Mouse (Mus musculus): ENCODE results near the gene Thra. TPM values are rescaled to one million over a fixed set of nuclear protein-coding genes. Genes with fewer than 3 reads are reported as not detected.
A peak's percentile ranks its signal among the peaks of the same experiment; 100 is the strongest.

The Thra gene
- total RNA-seq, 2 experiments from 2014 or later: 123 to 130 TPM

DNA sequence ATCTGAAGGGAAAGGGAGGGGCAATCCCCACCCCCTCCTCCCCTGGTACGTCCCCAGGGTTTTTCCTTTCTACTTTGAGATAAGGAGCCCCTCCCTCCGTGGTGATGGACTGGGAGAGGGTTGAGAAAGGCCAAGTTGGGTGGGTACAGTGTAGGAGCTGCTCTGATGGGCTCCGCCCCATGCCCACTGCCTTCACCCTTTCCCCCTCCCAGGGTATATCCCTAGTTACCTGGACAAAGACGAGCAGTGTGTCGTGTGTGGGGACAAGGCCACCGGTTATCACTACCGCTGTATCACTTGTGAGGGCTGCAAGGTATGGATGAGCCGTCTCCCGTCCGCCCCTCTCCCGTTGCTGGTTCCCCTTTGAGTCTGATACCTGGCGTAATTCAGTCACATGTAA is 16.3 kb downstream of the Thra start:
- intact Hi-C loops (cut with DNase I): no loop called here

GRCm38 (mm10) chr11:98761939-98762338 is 21.5 kb downstream of the Thra start:
- intact Hi-C loops (cut with DNase I): no loop called here
- DNase-seq: no peak

More for the DNA sequence above, 16.3 kb downstream of the Thra start:
- no peak for DNase-seq

DNA sequence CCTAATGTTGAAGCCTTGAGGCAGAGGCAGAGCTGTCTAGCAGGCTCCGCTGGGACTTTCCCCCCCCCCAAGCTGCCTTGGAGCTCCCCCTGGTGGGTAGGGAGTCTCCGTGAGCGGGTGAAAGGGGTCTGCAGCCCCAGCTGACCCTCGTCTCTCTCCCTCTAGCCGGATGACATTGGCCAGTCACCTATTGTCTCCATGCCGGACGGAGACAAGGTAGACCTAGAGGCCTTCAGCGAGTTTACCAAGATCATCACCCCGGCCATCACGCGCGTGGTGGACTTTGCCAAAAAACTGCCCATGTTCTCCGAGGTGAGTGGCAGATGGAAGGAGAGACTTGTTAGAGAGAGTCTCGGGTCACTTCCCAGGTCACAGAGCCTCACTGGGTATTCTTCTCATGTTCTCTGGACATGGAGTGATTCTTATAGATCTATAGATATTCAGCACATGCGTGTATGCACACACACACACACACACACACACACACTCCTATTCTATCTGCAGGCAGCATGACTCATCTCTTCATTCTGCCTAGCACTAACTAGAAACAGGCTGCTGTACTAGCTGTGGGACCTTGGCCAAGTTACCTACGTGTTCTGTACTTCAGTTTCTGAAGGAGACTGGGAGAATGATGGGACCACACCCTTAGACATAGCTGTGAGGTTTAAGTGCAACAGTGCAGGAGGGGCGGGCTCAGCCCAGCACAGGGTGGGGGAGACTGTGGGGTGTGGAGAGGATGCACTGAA is 22.5 kb downstream of the Thra start:
- intact Hi-C loops (cut with DNase I): no loop called here
- DNase-seq: peak in 1 of 2 experiments; percentile 55

GRCm38 (mm10) chr11:98763502-98763861 is 23.0 kb downstream of the Thra start:
- intact Hi-C loops (cut with DNase I): no loop called here
- no peak for DNase-seq

DNA sequence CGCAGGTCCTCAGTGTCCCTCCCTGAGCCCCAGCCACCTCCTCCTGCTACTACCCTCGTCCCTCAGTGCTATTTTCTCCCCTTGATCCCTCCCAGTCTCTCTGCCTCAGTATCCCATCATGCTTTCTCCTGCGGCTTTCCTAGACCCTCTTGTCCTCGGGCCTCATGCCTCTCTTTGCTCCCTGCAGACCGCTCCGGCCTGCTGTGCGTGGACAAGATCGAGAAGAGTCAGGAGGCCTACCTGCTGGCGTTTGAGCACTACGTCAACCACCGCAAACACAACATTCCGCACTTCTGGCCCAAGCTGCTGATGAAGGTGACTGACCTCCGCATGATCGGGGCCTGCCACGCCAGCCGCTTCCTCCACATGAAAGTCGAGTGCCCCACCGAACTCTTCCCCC is 23.7 kb downstream of the Thra start:
- no peak for DNase-seq
- intact Hi-C loops (cut with DNase I): no loop called here

DNA sequence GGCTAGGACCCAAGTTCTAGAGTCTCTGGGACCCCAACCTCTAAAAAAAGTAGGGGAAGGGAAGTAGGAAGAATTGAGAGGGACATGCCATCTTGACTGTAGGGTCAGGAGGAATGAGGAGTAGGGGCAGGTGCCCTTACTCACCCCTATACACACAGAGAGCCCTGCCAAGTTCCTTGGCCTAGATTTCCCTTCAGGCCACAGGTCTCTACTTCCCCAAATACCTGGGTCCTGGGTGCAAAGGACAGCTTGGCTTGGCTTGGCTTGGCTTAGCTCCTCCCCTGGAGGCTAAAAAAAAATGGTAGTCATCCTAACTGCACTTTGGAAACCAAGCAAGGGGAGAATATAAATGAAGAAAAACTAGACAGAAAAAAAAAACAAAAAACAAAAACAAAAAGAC is 24.3 kb downstream of the Thra start:
- intact Hi-C loops (cut with DNase I): no loop called here
- no peak for DNase-seq

GRCm38 (mm10) chr11:98765421-98766309 is 25.2 kb downstream of the Thra start:
- intact Hi-C loops (cut with DNase I): no loop called here
- DNase-seq: peak; percentile 47 to 65

DNA sequence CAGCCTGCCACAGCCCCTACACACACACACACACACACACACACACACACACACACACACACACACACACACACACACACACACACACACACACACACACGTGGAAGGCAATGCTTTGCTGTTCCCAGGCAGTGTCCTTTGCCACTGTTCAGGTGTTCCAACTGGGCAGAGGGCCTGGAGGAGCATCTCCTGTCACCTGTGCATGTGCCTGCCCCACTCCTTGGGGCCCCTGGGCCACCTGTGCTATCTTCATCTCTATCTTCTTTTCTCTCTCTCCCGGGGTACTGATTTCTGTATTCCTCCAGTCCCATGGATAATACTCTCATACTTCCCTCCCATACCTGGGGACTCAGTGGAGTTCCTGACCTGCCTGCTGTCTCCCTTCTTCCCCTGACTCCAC is 25.9 kb downstream of the Thra start:
- intact Hi-C loops (cut with DNase I): no loop called here
- no peak for DNase-seq

- no peak for DNase-seq
- intact Hi-C loops (cut with DNase I): no loop called here
Observed at GRCm38 (mm10) chr11:98766816-98767215, 26.4 kb downstream of the Thra start.

GRCm38 (mm10) chr11:98767276-98767675 is 26.8 kb downstream of the Thra start:
- intact Hi-C loops (cut with DNase I): no loop called here

DNA sequence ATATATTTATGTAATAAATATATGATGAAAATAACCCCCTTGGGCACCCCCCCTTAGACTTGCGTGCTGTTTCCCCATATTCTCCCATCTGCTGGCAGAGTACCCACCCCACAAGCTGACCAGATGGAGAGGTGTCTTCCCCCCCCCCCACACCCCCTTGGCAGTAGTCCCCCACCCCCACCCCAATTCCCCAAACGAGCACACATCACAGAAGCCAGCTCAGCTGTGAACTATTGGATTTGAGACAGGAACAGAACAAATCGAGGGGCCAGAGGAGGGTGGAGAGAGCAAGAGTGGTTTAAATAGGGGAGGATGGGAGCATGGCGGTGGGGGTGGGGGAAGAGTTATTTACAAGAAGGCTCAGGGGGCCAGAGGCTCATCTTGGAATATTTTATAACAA is 27.3 kb downstream of the Thra start:
- intact Hi-C loops (cut with DNase I): no loop called here

More at GRCm38 (mm10) chr11:98767276-98767675, 26.8 kb downstream of the Thra start:
- DNase-seq: peak in 1 of 2 experiments; percentile 60

DNA sequence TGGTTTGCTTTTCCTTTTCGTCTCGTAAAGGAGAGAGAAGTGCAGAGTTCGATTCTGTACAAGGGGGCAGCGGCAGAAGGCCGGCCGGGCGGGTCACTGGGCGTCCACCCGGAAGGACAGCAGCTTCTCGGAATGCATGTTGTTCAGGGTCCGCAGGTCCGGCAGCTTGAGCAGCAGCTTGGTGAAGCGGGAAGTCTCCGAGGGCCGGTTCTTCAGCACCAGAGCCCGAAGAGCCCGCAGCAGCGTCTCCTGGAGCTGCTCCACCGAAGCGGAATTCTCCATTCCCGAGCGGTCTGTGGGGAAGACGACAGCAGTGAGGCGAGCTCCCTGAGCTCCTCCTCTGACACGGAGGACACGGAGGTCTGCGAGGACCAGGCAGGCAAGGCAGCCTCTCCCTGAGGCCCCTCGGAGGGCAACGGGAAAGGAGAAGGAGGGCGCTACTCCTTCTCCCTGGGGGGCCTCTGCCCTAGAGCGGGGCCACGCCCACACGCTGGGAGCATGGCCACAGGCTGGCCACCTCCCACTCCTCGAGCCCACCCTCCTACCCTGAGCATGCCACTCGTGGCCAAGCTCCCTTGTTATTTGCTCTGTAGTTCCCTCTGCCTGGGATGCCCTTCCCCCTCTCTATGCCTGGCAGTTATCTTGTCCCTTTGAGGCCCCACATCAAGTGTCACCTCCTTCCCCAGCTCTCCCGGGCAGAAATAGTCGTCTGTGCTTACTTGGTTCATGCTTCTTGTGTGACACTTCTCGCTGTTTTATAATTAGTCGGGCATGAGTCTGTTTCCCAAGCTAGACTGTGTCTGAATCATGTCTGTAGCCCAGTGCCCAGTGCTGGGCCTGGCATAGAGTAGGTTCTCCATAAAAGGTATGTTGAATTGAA is 27.9 kb downstream of the Thra start:
- intact Hi-C loops (cut with DNase I): no loop called here
- DNase-seq: peak in 1 of 2 experiments; percentile 55

More for the DNA sequence above, 27.3 kb downstream of the Thra start:
- no peak for DNase-seq

DNA sequence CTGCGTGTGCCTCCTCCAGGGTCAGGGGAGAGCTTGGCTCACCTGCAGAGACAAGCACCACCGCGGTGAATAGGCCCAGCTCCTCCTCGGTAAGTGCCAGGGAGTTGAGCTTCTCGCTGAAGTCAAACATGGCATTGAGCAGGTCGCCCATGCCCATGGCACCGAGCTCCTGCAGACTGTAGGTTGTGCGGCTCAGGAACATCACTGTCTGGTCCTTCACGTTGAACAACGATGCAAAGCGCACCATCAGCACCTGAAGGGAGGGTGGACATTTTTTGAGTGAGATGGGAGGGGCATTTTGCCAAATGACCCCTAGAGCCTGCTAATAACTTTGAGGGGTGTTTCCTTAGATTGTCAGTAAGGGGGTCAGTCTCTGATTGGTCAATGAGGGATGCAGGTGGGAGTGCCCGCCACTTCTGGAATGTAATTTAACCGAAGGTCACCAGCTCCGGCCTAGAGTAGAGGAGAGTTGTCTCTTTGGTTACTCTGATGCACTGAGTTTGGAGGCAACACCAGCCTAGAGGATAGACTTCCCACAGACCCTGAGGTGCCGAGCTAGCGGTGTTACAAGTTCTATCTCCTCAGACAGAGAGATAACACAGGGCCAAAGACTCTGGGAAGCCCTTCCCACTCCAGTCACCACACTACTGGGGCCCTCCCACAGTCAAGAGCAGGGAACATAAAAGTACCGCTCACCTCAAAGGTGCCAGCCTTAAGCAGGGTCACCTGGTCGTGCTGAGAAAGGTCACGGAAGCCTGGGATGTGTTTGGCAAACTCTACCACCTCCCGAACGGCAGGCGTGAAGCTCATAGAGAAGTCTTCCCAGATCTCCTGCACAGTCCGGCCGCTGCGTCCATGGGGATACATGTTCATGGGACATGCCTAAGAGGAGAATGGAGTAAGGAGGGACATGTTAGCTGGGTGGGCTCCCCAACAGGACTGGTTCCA is 28.8 kb downstream of the Thra start:
- intact Hi-C loops (cut with DNase I): no loop called here
- peak in 1 of 2 experiments; percentile 34 for DNase-seq

DNA sequence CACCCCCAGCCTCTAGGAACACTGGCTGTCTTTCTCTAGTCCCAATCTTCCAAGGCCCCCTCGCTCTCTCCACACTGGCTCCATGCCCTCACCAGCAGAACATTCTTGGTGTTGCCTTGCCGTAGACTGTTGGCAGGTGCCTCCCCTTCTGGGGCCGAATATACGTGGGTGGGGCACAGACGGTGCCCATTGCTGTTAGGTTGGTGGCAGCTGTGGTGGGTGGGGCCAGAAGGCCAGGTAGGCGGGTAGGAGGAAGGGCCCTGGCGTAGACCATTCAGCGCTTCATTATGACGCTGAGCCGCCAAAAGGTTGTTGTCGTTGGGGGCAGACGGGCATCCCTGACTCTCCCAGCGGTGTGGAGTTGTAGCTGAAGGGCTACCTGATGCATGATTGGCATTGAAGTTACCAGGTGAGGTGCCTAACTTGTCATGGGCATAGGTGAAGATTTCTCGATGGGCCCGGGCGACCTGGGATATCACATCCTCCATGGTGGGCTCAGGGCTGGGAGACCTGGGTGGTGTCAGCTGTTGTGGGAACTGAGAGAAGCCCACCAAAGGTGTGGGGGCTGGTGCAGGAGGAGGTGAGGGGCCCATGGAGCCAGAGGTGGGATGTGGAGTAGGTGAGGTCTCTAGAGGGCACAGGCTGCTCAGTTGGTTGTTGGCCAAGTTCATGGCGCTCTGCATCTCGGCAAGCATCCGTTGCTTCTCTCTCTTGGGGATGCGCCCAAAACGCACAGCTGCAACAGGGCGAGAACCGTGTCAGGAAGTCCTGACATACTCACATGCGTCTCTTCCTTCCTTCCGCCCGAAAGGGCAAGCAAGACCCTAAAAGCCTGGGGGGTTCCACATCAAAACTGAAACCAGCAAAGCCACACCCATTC is 29.9 kb downstream of the Thra start:
- DNase-seq: peak in 1 of 2 experiments; percentile 28
- intact Hi-C loops (cut with DNase I): loop anchor here (2.0 kb wide), 1 partner anchor 28 kb away; no protein-coding TSS in a partner anchor

- no peak for DNase-seq
- intact Hi-C loops (cut with DNase I): loop anchor here (2.0 kb wide), 1 partner anchor 28 kb away; no protein-coding TSS in a partner anchor
Observed at GRCm38 (mm10) chr11:98771131-98771530, 30.7 kb downstream of the Thra start.

DNA sequence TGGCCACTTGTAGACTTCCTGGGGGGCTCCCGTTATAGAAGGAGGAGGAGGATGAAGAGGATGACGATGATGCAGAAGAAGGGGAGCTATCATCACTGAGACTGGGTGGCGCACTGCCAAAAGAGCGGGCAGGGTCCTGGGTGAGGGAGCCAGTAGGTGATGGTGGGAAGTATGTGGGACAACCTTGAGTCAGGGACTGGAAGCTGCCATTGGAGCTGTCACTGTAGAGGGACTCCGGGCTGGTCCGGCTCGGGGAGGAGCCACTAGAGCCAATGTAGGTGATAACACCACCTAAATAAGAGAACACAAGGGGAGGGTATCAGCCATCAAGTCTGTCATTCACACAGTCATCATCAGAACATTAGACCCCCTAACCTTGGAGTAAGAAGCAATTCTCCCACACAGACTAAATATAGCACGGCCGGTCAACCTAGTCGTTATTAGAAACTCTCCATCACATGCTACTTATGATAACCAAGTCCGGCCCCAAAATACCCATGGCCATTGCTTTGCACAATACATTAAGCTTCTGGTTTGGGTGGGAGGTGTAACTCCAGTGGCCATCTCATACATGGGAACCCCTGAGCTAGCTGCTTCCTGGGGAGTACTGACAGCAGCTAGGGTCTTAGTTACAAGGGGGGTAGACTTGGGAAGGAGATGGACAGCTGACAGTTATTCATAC is 31.5 kb downstream of the Thra start:
- DNase-seq: peak in 1 of 2 experiments; percentile 47
- intact Hi-C loops (cut with DNase I): loop anchor here (2.0 kb wide), 2 partner anchors 15 to 29 kb away; no protein-coding TSS in a partner anchor

DNA sequence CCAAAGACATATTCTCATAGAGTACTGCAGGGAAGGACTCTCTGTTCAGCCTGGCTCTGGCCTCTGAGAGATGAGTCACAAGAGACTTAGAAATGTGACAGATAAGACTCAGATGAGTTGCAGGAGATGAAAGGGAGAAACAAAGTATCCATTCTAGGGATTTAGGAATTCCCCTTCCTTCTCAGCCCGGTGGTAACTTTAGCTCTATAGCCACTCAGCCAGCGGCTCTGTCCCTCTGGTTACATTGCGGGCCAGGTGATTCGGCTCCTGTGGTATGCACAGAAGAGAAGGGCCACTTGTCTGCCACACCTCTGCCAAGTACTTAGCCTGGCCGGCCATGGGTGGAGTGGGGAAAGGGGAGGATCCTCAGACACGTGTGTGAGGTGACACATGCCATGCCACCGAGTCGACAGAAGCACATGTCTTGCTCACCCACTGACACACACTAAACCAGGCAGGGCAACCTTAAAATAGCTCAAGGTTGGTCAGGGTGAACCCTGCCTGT is 32.3 kb downstream of the Thra start:
- peak; percentile 65 to 78 for DNase-seq

More for the DNA sequence above, 32.3 kb downstream of the Thra start:
- intact Hi-C loops (cut with DNase I): loop anchor here (2.0 kb wide), 1 partner anchor 14 kb away; no protein-coding TSS in a partner anchor
